In genomic region chr11:113948676-113949075, GRCm38 (mm10) we compare ENCODE assay signal across 24 mouse cellular contexts.
DNase-seq lines count a peak whose midpoint lies in the region; TF ChIP-seq lines count a peak whose summit lies in the region.
"Had no signal": no experiment of that assay in that cellular context is flagged by ENCODE, and none has a peak within 500 bp of the region (broad histone marks: within the 10 kb centered on the region; RNA-seq: fewer than 3 reads in every experiment).

No protein-coding gene starts in this region.

- peak overlapping the region; percentile 9; the same call in 1 of the 2 replicates for H3K27ac ChIP-seq in left cerebral cortex, adult 2 months
- H3K27ac ChIP-seq in cerebellum, adult 2 months (ENCODE audit: insufficient read depth, low read length): no peak overlapping the region
- H3K27ac ChIP-seq: embryonic facial prominence, embryonic 13.5 days; forebrain, embryonic 12.5 days; heart, embryonic 10.5 days; hindbrain, embryonic 14.5 days; macrophage; midbrain, embryonic 15.5 days; neural tube, embryonic 12.5 days had no signal

- WGBS in cerebellum, adult 2 months: 89% methylated on average over 8 of the region's 8 CpGs

- no peak for TF ChIP-seq CTCF in left cerebral cortex, adult 2 months (IDR thresholded peaks at IDR 0.05)
- no peak for TF ChIP-seq CTCF in cerebellum, adult 2 months (IDR thresholded peaks at IDR 0.05; ENCODE audit: borderline replicate concordance, insufficient read depth, low read depth, low read length)

- TF ChIP-seq POLR2A in cerebellum, adult 2 months (IDR thresholded peaks at IDR 0.05; ENCODE audit: borderline replicate concordance, insufficient read depth, low read length): no peak

- peaks cover 11% of the 10 kb centered on the region for H3K4me1 ChIP-seq in cerebellum, adult 2 months (ENCODE audit: control insufficient read depth, insufficient read depth, low read length)

- no peak overlapping the region for H3K4me3 ChIP-seq in left cerebral cortex, adult 2 months
- H3K4me3 ChIP-seq in cerebellum, adult 2 months (replicated peaks; ENCODE audit: insufficient read depth, low read depth, low read length): no peak overlapping the region
- H3K4me3 ChIP-seq: embryonic facial prominence, embryonic 13.5 days; erythroblast, embryonic 14.5 days; forebrain, embryonic 12.5 days; heart, embryonic 10.5 days; midbrain, embryonic 15.5 days; neural tube, embryonic 12.5 days had no signal

- peak; percentile 17 to 36 for DNase-seq in layer of hippocampus, adult 8-10 months (ENCODE audit: low spot score in 2 of 2)
- no peak for DNase-seq in layer of hippocampus, postnatal 36 days
- DNase-seq in frontal cortex, postnatal 36 days (ENCODE audit: low spot score in 2 of 2): peak; percentile 60 to 79
- peak in 1 of 2 experiments; percentile 30 for DNase-seq in left cerebral cortex, adult 2 months (ENCODE audit: extremely low spot score in 1 of 2, low spot score in 2 of 2)
- peak; percentile 64 to 79 for DNase-seq in right cerebral cortex, postnatal 36 days (ENCODE audit: low spot score in 2 of 2)
- DNase-seq in cerebellum, adult 2 months: no peak
- no peak for DNase-seq in lung, postnatal 25 days (ENCODE audit: low spot score)
- DNase-seq: adrenal gland, postnatal 10 days; cerebellum, adult 8-10 months; cerebellum, postnatal 36 days; embryo, embryonic 11 days; heart, postnatal 4 days; kidney, adult 8-10 months; kidney, postnatal 10 days; retina, postnatal 1 day; thymus, postnatal 14 days had no signal

- intact Hi-C loops in left cerebral cortex, adult 2 months (cut with DNase I): loop anchor here (1.0 to 2.0 kb wide), 2 partner anchors 21 to 118 kb away; partner anchors contain the start of gene Sdk2

- no peaks in the 10 kb centered on the region for H3K27me3 ChIP-seq in cerebellum, adult 2 months (ENCODE audit: control insufficient read depth, insufficient read depth, low read length)
- H3K27me3 ChIP-seq: embryonic facial prominence, embryonic 13.5 days; neural tube, embryonic 12.5 days had no signal

Comparison
In these comparisons a context has a peak if more than half of its experiments do, and no peak if none do; other contexts are left out.
1. DNase-seq: peak in layer of hippocampus, adult 8-10 months (2 of 2), frontal cortex, postnatal 36 days (2 of 2) and right cerebral cortex, postnatal 36 days (2 of 2); none in layer of hippocampus, postnatal 36 days (0 of 2), cerebellum, adult 2 months (0 of 2) and lung, postnatal 25 days (single experiment).